Mouse (Mus musculus) spleen, adult 2 months (tissue): ENCODE results near the gene Sema6c.

ENCODE experiments used
- CTCF ChIP-seq: fragments of 200-500 bp; IDR thresholded peaks from 2 replicates; pipeline ENCODE4 v1.5.1; 2011; ENCODE audit warnings: mild to moderate bottlenecking, inconsistent platforms; ENCODE audit not compliant: insufficient read depth, insufficient read length, insufficient replicate concordance; ENCODE audit errors: extremely low read depth
- POLR2A ChIP-seq: fragments of 200-500 bp; IDR thresholded peaks from 2 replicates; pipeline ENCODE4 v1.6.1; 2011; ENCODE audit warnings: low read depth, low read length, inconsistent platforms

DNA sequence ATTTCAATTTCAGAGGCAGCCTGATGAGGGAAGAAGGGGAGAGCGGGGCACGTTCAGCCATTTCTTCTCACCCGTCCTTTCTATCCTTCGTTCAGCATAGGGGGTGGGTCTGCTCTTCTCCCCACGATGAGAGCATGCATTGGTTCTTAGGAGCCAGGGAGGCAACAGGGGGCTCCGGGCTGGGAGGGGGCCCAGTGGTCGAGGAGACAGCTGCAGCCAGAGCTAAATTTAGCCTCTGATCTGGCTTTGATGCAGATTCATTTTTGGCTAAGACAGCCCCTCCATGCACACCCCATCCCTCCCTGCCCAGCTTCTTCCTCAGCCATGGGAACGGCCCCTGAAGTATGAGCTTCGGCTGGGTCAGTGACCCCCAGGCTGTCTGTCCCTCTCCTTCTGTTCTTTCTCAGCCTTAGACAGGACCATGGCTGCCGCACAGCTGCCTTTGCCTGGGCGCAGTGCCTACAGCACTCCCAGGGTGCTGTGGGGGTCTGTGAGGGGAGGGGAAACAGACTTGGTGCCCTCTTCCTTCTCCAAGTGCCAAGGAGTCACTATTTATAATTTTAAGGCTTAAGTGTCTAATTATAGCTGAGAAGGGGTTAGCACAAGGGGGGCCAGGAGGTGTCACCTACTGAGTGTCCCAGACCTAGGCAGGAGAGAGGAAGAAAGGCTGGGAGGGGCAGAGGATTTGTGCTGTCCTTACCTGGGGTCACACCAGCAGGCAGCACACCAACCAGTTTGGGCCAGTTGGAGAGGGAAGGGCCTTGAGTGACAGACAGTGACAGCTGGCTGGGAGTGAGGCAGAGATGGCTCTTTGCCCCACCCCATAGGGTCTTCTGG, 3.4 kb downstream of the Sema6c start:
- TF ChIP-seq POLR2A (no peak), CTCF (no peak)
